Mouse (Mus musculus): ENCODE data around the gene Slco2a1.

GRCm38 (mm10) chr9:102972393-102973050 is 16.0 kb upstream of the Slco2a1 start:
- no peak for TF ChIP-seq CTCF (IDR thresholded peaks at IDR 0.05; ENCODE audit: control insufficient read depth, insufficient read depth, low read length)
- no peak for TF ChIP-seq POLR2A (IDR thresholded peaks at IDR 0.05; ENCODE audit: borderline replicate concordance, control insufficient read depth, low read depth, low read length)

Measured in bone marrow, adult 2 months (tissue).